Mouse (Mus musculus): ENCODE measurements around the gene Serpinb9e. TPM values are rescaled to one million over a fixed set of nuclear protein-coding genes. Genes with fewer than 3 reads are reported as not detected.
"Not testable (repeated sequence)": the region's sequence is repeated elsewhere in the genome, so short reads cannot be mapped to it uniquely, and the experiment has no call there.

Gene Serpinb9e
- total RNA-seq (2014; fragmentation: Nextera tagmentation) = not detected in 2 replicates
- not detected in 2 replicates for total RNA-seq (2017)

DNA sequence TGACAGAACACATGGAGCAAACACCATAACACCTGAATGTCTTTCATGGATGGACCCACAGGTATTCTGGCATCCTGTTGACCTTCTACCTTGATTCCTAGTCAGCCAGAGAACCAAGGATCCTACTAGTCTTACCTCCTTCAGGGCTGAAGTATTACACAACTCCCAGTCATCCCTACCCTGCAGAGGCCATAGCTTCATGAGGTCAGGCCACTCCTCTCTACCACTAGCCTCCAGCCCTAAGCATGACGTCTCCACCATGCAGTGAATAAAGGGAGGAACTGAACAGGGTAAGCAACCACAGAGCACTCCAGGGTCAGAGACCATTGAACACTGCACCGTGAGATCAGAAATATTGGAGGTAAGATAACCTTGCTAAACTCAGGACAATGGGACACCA, at the start of gene Serpinb9e:
TSS of gene Serpinb9e (plus strand) at position 301 of the 400 bp plus-strand sequence.
- not testable (repeated sequence) for ATAC-seq (replicated peaks; ENCODE audit: poor library complexity, severe bottlenecking)

- no peak for ATAC-seq (replicated peaks; ENCODE audit: poor library complexity, severe bottlenecking)
Measured at GRCm38 (mm10) chr13:33199740-33200139, 49.7 kb upstream of the Serpinb9e start.

- not testable (repeated sequence) for ATAC-seq (replicated peaks; ENCODE audit: poor library complexity, severe bottlenecking)
Measured at GRCm38 (mm10) chr13:33308631-33309030, 59.2 kb downstream of the Serpinb9e start.

Other genes starting within 250 kb of the Serpinb9e start
- 4.8 and 5.0 TPM in 2 replicates for gene Serpinb9, start 246.4 kb upstream of the Serpinb9e start, total RNA-seq (2014; fragmentation: Nextera tagmentation)
- gene Serpinb9, start 246.4 kb upstream of the Serpinb9e start, total RNA-seq (2017) = 3.2 and 4.2 TPM in 2 replicates
- not detected in 2 replicates for gene Serpinb9b, start 222.2 kb upstream of the Serpinb9e start, total RNA-seq (2014; fragmentation: Nextera tagmentation)
- not detected in 2 replicates for gene Serpinb9b, start 222.2 kb upstream of the Serpinb9e start, total RNA-seq (2017)
- gene Serpinb1b, start 171.0 kb upstream of the Serpinb9e start, total RNA-seq (2014; fragmentation: Nextera tagmentation) = not detected in 2 replicates
- not detected in 2 replicates for gene Serpinb1b, start 171.0 kb upstream of the Serpinb9e start, total RNA-seq (2017)
- not detected in 2 replicates for gene Serpinb9c, start 89.9 kb upstream of the Serpinb9e start, total RNA-seq (2014; fragmentation: Nextera tagmentation)
- gene Serpinb9c, start 89.9 kb upstream of the Serpinb9e start, total RNA-seq (2017) = not detected in 2 replicates
- gene Serpinb9d, start 56.7 kb upstream of the Serpinb9e start, total RNA-seq (2014; fragmentation: Nextera tagmentation) = not detected in 2 replicates
- gene Serpinb9d, start 56.7 kb upstream of the Serpinb9e start, total RNA-seq (2017) = not detected in 2 replicates
- not detected in 2 replicates for gene Serpinb9f, start 74.5 kb downstream of the Serpinb9e start, total RNA-seq (2014; fragmentation: Nextera tagmentation)
- not detected in 2 replicates for gene Serpinb9f, start 74.5 kb downstream of the Serpinb9e start, total RNA-seq (2017)
- gene Gm11397, start 146.1 kb downstream of the Serpinb9e start, total RNA-seq (2014; fragmentation: Nextera tagmentation) = not detected in 2 replicates
- gene Gm11397, start 146.1 kb downstream of the Serpinb9e start, total RNA-seq (2017) = not detected in 2 replicates
- not detected in 2 replicates for gene Serpinb9g, start 235.2 kb downstream of the Serpinb9e start, total RNA-seq (2014; fragmentation: Nextera tagmentation)
- gene Serpinb9g, start 235.2 kb downstream of the Serpinb9e start, total RNA-seq (2017) = not detected in 2 replicates